Mouse (Mus musculus): Measurements from ENCODE around the gene Tram2. TPM values are rescaled to one million over a fixed set of nuclear protein-coding genes. Genes with fewer than 3 reads are reported as not detected.

The Tram2 gene
- polyA plus RNA-seq (2011; ENCODE audit: insufficient read depth, insufficient read length, low replicate concordance, missing spikeins) = 3.1 and 6.7 TPM in 2 replicates

DNA sequence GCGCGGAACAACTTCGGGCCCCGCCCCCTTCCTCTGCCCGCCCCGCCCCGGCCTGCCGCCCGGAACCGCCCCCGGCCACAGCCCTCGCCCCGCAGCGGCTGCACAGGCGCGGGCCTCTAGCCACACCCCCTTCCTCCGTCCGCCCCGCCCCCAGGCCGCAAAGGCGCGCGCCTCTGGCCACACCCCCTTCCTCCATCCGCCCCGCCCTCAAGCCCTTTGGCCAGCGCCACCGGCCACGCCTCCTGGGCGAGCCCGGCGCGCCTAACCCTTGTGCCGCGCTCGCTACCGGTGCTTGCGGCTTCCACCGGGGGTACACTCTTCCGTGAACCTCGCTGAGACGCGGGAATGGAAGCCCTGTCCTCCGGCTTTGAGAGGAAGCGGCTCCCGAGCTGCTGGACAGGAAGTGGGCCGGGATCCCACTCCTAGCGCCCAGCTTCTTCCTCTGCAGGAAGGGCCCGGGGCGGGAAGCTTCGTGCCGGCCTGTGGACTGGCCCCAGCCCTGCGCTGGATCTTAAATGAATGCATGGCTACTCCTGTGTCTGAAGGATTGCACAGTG lies at the start of gene Tram2:
Gene Tram2, minus strand, starts transcription at position 13 of the 557 bp plus-strand sequence.
- WGBS = under 1% methylated on average over 48 of the region's 52 CpGs
- no peak for TF ChIP-seq CTCF (IDR thresholded peaks at IDR 0.05; ENCODE audit: control insufficient read depth, insufficient read depth, low read length)
- no peak; the same call in 1 of the 2 replicates for TF ChIP-seq POLR2A (IDR thresholded peaks at IDR 0.05; ENCODE audit: borderline replicate concordance, control insufficient read depth, low read depth, low read length)
- H3K4me3 ChIP-seq (replicated peaks; ENCODE audit: control insufficient read depth, low read depth, low read length) = peak within 1 kb of the TSS; percentile 77
- peaks cover 1% of the 10 kb centered on the region; the same call in 1 of the 2 replicates for H3K4me1 ChIP-seq (ENCODE audit: control insufficient read depth, insufficient read depth, low read length)
- H3K27ac ChIP-seq (ENCODE audit: control insufficient read depth, insufficient read depth, low read depth, low read length, poor library complexity) = peak within 1 kb of the TSS; percentile 85

DNA sequence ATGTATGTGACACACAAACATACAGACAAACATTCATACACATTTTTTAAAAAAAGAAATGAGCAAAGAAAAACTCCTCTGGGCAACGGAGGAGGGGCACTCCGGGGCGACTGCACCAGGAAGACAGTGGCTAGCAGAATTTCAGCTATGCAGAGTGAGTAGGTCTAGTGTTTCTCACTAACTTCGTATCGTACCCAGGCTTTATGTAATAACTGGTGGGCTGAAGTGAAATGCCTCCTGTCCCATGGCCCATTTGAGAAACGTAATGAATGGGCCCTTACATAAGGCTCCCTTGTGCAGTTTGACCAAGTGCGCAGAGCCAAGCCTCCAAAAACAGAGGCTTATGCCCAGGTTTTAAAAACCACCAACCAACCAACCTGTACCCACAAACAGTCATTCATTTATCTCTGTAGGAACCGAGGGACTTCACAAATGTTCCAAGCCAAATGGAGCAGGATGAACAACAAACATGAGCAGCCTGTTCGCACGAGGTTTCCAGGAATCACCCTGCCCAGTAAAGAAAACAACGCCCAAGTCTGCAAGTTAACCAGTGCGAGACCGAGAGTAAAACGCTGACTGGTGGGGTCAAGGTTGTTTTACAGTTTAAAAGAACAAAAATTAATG lies 45.8 kb upstream of the Tram2 start:
- H3K4me1 ChIP-seq (ENCODE audit: control insufficient read depth, insufficient read depth, low read length) = no peaks in the 10 kb centered on the region
- H3K27ac ChIP-seq (ENCODE audit: control insufficient read depth, insufficient read depth, low read depth, low read length, poor library complexity) = no peak overlapping the region
- WGBS = 82% methylated on average over 14 of the region's 14 CpGs
- no peak overlapping the region for H3K4me3 ChIP-seq (replicated peaks; ENCODE audit: control insufficient read depth, low read depth, low read length)
- TF ChIP-seq POLR2A (IDR thresholded peaks at IDR 0.05; ENCODE audit: borderline replicate concordance, control insufficient read depth, low read depth, low read length) (no peak), CTCF (IDR thresholded peaks at IDR 0.05; ENCODE audit: control insufficient read depth, insufficient read depth, low read length) (no peak)

DNA sequence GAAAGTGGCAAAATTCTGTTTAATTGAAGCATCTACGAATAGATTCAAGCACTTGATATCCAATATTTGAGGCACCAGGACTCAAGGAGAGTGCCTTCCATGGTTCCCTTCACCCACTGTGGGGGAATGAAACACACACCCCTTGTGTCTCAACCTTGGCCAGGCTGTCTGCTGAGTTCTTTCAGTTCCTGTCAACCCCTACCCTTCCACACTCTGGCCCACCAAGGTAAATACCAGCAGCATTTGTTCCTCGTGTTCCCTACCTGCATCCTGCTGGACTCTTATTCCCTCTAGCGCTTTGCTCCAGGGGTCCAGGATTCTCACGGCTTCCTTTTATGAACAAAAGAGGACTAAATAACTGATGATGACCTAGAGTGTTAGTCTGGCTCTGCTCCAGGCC lies 24.8 kb upstream of the Tram2 start:
- Histone ChIP-seq H3K27ac (ENCODE audit: control insufficient read depth, insufficient read depth, low read depth, low read length, poor library complexity) (no peak overlapping the region), H3K4me3 (replicated peaks; ENCODE audit: control insufficient read depth, low read depth, low read length) (no peak overlapping the region), H3K4me1 (ENCODE audit: control insufficient read depth, insufficient read depth, low read length) (no peaks in the 10 kb centered on the region)
- TF ChIP-seq POLR2A (IDR thresholded peaks at IDR 0.05; ENCODE audit: borderline replicate concordance, control insufficient read depth, low read depth, low read length) = no peak
- no peak for TF ChIP-seq CTCF (IDR thresholded peaks at IDR 0.05; ENCODE audit: control insufficient read depth, insufficient read depth, low read length)
- WGBS = 79% methylated on average over 4 of the region's 4 CpGs

DNA sequence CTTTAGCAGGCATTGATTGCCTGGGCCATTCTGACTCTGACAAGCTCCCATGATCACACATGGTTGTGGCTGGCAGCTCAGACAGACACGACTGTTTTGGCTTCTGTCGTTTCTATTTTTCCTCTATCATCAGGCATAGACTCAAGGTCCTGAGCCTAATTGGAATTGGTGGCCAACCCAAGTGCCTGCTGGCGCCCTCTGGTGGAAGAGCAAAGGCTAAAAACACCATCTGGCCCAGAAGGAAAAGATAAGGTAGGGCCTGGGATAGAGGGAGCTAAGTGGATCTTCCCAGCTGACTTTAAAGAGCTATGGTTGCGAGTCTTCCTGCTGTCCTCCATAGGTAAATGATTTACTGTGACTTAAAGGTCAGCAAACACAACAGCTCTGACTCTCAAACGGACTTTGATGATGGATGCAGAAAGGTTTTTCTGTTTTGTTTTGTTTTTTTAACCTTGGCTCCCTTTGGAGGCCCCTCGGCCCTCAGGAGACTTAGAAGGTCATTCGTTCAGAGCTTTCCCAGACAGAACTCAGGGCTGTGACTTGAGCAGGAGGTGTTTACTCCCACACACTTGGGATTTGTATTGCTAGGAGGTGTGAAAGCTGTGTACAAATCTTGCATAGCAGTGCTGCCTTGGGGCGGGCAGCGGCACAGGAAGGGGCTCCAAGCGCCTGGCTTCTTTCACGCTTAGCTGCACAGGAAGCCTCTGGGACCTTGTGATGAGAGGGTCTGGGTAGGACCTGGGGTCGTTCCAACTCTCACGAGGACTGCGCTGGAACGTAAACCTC lies 22.4 kb upstream of the Tram2 start:
- Histone ChIP-seq H3K27ac (ENCODE audit: control insufficient read depth, insufficient read depth, low read depth, low read length, poor library complexity) (no peak overlapping the region), H3K4me3 (replicated peaks; ENCODE audit: control insufficient read depth, low read depth, low read length) (no peak overlapping the region), H3K4me1 (ENCODE audit: control insufficient read depth, insufficient read depth, low read length) (no peaks in the 10 kb centered on the region)
- WGBS = 23% methylated on average over 15 of the region's 15 CpGs
- TF ChIP-seq CTCF (IDR thresholded peaks at IDR 0.05; ENCODE audit: control insufficient read depth, insufficient read depth, low read length) (peak; percentile 85), POLR2A (IDR thresholded peaks at IDR 0.05; ENCODE audit: borderline replicate concordance, control insufficient read depth, low read depth, low read length) (no peak)

DNA sequence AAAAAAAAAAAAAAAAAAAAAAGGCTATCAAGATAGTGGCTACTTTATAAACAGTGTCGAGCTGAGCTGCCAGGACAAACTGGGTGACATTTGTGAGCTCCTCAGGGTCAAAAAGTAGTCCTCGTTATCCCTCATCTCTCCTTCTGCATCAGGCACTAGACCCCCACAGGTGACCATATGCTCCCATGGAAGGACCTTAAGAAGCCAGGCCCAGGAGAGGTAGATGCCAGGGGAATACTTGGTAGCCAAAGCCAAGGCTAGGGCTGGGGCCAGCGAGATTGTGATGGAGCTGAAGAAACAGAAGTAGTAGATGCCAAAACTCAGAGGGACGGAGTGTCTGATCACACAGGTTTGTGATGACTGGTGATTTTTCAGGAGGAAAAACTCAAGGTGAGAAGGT lies 21.7 kb upstream of the Tram2 start:
- no peak for TF ChIP-seq POLR2A (IDR thresholded peaks at IDR 0.05; ENCODE audit: borderline replicate concordance, control insufficient read depth, low read depth, low read length)
- no peak for TF ChIP-seq CTCF (IDR thresholded peaks at IDR 0.05; ENCODE audit: control insufficient read depth, insufficient read depth, low read length)
- no peaks in the 10 kb centered on the region for H3K4me1 ChIP-seq (ENCODE audit: control insufficient read depth, insufficient read depth, low read length)
- H3K4me3 ChIP-seq (replicated peaks; ENCODE audit: control insufficient read depth, low read depth, low read length) = no peak overlapping the region
- 78% methylated on average over 4 of the region's 4 CpGs for WGBS
- no peak overlapping the region for H3K27ac ChIP-seq (ENCODE audit: control insufficient read depth, insufficient read depth, low read depth, low read length, poor library complexity)

DNA sequence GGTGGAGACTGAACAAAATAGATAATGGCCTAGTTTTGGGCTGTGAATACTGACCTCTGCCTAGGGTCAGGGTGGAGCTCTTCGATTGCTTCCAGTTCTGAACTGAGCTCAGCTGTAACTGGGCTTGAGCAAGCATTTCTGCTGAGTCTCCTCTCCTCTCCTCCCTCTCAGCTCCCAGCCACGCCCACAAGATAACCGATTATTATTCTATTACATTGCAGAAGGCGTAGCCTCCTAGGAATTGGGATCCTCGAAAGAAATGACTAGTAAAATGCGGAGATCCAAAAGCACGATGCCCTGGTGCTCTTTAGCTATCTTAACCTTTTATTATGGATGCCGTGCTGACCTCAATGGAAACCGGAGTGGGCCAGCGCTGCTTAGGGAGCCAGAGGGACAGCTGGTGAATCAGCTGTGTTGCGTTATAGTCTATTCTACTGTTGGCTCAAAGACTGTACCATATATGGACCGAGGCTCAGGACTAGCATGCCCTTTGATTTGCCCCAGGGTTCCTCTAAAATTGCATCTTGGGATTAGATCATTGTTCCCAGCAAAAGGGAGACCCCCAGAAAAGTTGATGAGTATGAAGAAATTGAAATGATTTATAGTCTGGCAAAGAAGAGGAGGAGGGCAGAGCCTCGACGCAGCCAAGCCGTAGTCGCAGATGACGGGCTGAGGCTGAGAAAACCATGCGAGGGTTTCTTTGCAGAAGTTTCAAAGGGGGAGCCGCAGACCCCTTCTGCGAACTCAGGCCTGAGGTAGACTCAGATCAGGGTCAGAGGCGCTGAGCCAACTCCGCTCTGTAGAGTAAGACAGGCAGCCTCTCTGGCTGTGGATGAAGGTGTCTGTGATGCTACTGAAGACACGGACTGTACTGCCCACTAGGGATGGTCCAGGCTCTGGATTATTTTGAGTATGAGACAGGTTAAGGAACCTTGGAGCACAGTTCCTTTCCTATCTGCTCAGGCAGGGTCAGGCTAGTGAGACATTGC lies 18.3 kb upstream of the Tram2 start:
- Histone ChIP-seq H3K4me3 (replicated peaks; ENCODE audit: control insufficient read depth, low read depth, low read length) (no peak overlapping the region), H3K4me1 (ENCODE audit: control insufficient read depth, insufficient read depth, low read length) (no peaks in the 10 kb centered on the region; the same call in 1 of the 2 replicates), H3K27ac (ENCODE audit: control insufficient read depth, insufficient read depth, low read depth, low read length, poor library complexity) (no peak overlapping the region)
- whole genome bisulfite sequencing = 80% methylated on average over 23 of the region's 23 CpGs
- TF ChIP-seq CTCF (IDR thresholded peaks at IDR 0.05; ENCODE audit: control insufficient read depth, insufficient read depth, low read length) (no peak), POLR2A (IDR thresholded peaks at IDR 0.05; ENCODE audit: borderline replicate concordance, control insufficient read depth, low read depth, low read length) (no peak)

DNA sequence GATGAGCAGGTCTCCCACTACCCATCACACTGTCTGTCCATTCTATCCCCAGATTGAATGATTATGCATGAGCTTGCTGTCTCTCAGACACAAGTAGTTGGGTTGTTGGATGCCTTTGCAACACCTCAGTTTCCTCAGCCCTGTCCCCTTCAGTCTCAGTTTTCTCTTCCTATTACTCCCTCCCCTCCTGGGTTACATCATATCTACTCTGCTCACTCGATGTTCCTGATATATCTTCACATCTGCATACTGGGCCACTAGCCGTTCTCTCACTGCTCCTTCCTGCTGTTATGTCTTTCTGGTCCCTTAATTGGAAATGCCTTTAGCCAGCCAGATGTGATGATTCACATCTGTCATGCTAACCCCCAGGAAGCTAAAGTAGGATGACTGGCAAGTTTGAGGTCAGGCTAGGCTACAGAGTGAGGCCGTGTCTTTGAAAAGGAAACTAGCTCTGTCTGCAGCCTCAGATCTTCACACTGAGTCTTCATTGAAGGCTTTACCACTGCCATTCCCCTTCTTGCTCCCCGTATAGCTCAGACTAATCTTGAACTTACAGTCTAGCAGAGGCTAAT lies 15.7 kb upstream of the Tram2 start:
- Histone ChIP-seq H3K27ac (ENCODE audit: control insufficient read depth, insufficient read depth, low read depth, low read length, poor library complexity) (no peak overlapping the region), H3K4me3 (replicated peaks; ENCODE audit: control insufficient read depth, low read depth, low read length) (no peak overlapping the region), H3K4me1 (ENCODE audit: control insufficient read depth, insufficient read depth, low read length) (no peaks in the 10 kb centered on the region; the same call in 1 of the 2 replicates)
- WGBS = 4% methylated on average over 4 of the region's 4 CpGs
- TF ChIP-seq POLR2A (IDR thresholded peaks at IDR 0.05; ENCODE audit: borderline replicate concordance, control insufficient read depth, low read depth, low read length) = no peak
- no peak for TF ChIP-seq CTCF (IDR thresholded peaks at IDR 0.05; ENCODE audit: control insufficient read depth, insufficient read depth, low read length)

Measured in bone marrow, adult 2 months (tissue).